ENCODE assay signal across 11 mouse cellular contexts in genomic region chr17:56511707-56512090, GRCm38 (mm10). TPM values are rescaled to one million over a fixed set of nuclear protein-coding genes. Genes with fewer than 3 reads are reported as not detected.
DNase-seq lines count a peak whose midpoint lies in the region; ATAC-seq and TF ChIP-seq lines count a peak whose summit lies in the region.
"Had no signal": no experiment of that assay in that cellular context is flagged by ENCODE, and none has a peak within 500 bp of the region (broad histone marks: within the 10 kb centered on the region; RNA-seq: fewer than 3 reads in every experiment).

No protein-coding gene starts in this region.

- WGBS in heart, embryonic 13.5 days: 19% methylated on average over 29 of the region's 29 CpGs
- whole genome bisulfite sequencing in hindbrain, embryonic 11.5 days: 28% methylated on average over 22 of the region's 29 CpGs
- WGBS in midbrain, embryonic 11.5 days: 18% methylated on average over 29 of the region's 29 CpGs

- H3K9me3 ChIP-seq in heart, embryonic 13.5 days: peaks cover 3% of the 10 kb centered on the region; the same call in 1 of the 2 replicates
- peaks cover 39% of the 10 kb centered on the region for H3K9me3 ChIP-seq in G1E (replicated peaks)
- H3K9me3 ChIP-seq in hindbrain, embryonic 11.5 days (ENCODE audit: control insufficient read depth, low read length): no peaks in the 10 kb centered on the region
- H3K9me3 ChIP-seq in midbrain, embryonic 11.5 days (ENCODE audit: control insufficient read depth, low read length): no peaks in the 10 kb centered on the region; the same call in 1 of the 2 replicates

- H3K27ac ChIP-seq in heart, embryonic 13.5 days (replicated peaks): no peak overlapping the region
- H3K27ac ChIP-seq in hindbrain, embryonic 11.5 days (ENCODE audit: low read depth, low read length): no peak overlapping the region
- H3K27ac ChIP-seq in midbrain, embryonic 11.5 days (ENCODE audit: low read depth, low read length): no peak overlapping the region

- TF ChIP-seq CTCF in G1E (IDR thresholded peaks at IDR 0.05; ENCODE audit: low read depth, low read length): no peak

- H3K4me1 ChIP-seq in heart, embryonic 13.5 days: peaks cover 29% of the 10 kb centered on the region
- peaks cover 41% of the 10 kb centered on the region for H3K4me1 ChIP-seq in G1E (ENCODE audit: insufficient read depth, low read depth, low read length)
- H3K4me1 ChIP-seq in hindbrain, embryonic 11.5 days (replicated peaks; ENCODE audit: control insufficient read depth, insufficient read depth, low read length): peaks cover 8% of the 10 kb centered on the region
- peaks cover 10% of the 10 kb centered on the region; the same call in 1 of the 2 replicates for H3K4me1 ChIP-seq in midbrain, embryonic 11.5 days (ENCODE audit: control insufficient read depth, insufficient read depth, low read length)

- H3K9ac ChIP-seq in heart, embryonic 13.5 days: no peak overlapping the region
- H3K9ac ChIP-seq in hindbrain, embryonic 11.5 days (ENCODE audit: low read depth, low read length): no peak overlapping the region; the same call in 1 of the 2 replicates
- no peak overlapping the region for H3K9ac ChIP-seq in midbrain, embryonic 11.5 days (ENCODE audit: low read length)

- no peak for ATAC-seq in heart, embryonic 13.5 days (ENCODE audit: extremely low read depth, insufficient number of reproducible peaks, low FRiP score, low TSS enrichment)
- no peak for ATAC-seq in G1E (ENCODE audit: extremely low read depth, insufficient number of reproducible peaks, low FRiP score, poor library complexity, severe bottlenecking)
- ATAC-seq in hindbrain, embryonic 11.5 days (ENCODE audit: low FRiP score): no peak
- ATAC-seq in midbrain, embryonic 11.5 days (ENCODE audit: low FRiP score): no peak

- peak overlapping the region; percentile 37 for H3K4me3 ChIP-seq in heart, embryonic 13.5 days
- peak overlapping the region; percentile 51 for H3K4me3 ChIP-seq in G1E (ENCODE audit: low read depth, low read length)
- H3K4me3 ChIP-seq in hindbrain, embryonic 11.5 days (ENCODE audit: low read depth, low read length): peak overlapping the region; percentile 19; the same call in 1 of the 2 replicates
- H3K4me3 ChIP-seq in midbrain, embryonic 11.5 days (ENCODE audit: low read depth, low read length): peak overlapping the region; percentile 15

- no peak for DNase-seq in heart, adult 9 months (ENCODE audit: low spot score in 2 of 2)
- no peak for DNase-seq in G1E (ENCODE audit: low spot score)
- no peak for DNase-seq in hindbrain, embryonic 11.5 days (ENCODE audit: low spot score)
- DNase-seq in midbrain, embryonic 11.5 days (ENCODE audit: low spot score, missing footprints): no peak
- no peak for DNase-seq in frontal cortex, adult 2 months (ENCODE audit: extremely low spot score in 1 of 2, low spot score in 1 of 2)
- no peak for DNase-seq in cerebellum, adult 9-10 months
- DNase-seq in retina, postnatal 1 day: no peak
- DNase-seq: adrenal gland, postnatal 25 days had no signal

- H3K36me3 ChIP-seq in heart, embryonic 13.5 days: no peaks in the 10 kb centered on the region
- no peaks in the 10 kb centered on the region for H3K36me3 ChIP-seq in G1E (replicated peaks)
- no peaks in the 10 kb centered on the region for H3K36me3 ChIP-seq in hindbrain, embryonic 11.5 days (ENCODE audit: control insufficient read depth, insufficient read depth, low read length)
- H3K36me3 ChIP-seq in midbrain, embryonic 11.5 days (ENCODE audit: control insufficient read depth, insufficient read depth, low read length): no peaks in the 10 kb centered on the region

- H3K4me2 ChIP-seq in heart, embryonic 13.5 days: peak overlapping the region; percentile 60
- H3K4me2 ChIP-seq in hindbrain, embryonic 11.5 days (replicated peaks; ENCODE audit: low read depth, low read length): peak overlapping the region; percentile 26; the same call in 1 of the 2 replicates
- peak overlapping the region; percentile 22 for H3K4me2 ChIP-seq in midbrain, embryonic 11.5 days

- H3K27me3 ChIP-seq in heart, embryonic 13.5 days (replicated peaks): peaks cover 85% of the 10 kb centered on the region
- peaks cover 56% of the 10 kb centered on the region for H3K27me3 ChIP-seq in G1E (ENCODE audit: insufficient read depth, low read length)
- peaks cover 42% of the 10 kb centered on the region for H3K27me3 ChIP-seq in hindbrain, embryonic 11.5 days (ENCODE audit: control insufficient read depth, insufficient read depth, low read length)
- peaks cover 38% of the 10 kb centered on the region for H3K27me3 ChIP-seq in midbrain, embryonic 11.5 days (ENCODE audit: control insufficient read depth, insufficient read depth, low read length)

RNA-seq across cellular contexts. Expression of gene Znrf4, which starts 0.5 kb away (rescaled TPM):
- polyA plus RNA-seq in heart, embryonic 13.5 days (2015; fragmentation: Nextera tagmentation; extraction: Ambion mirVana): not detected in 2 replicates
- total RNA-seq in G1E (2014; fragmentation: Nextera tagmentation): not detected in 2 replicates
- total RNA-seq in G1E (2017): 0.17 TPM in 1 of 2 replicates, not detected in the other
- not detected in 2 replicates for polyA plus RNA-seq in G1E (2012)
- not detected in 2 replicates for polyA plus RNA-seq in hindbrain, embryonic 11.5 days (2014; fragmentation: Nextera tagmentation; extraction: Ambion mirVana)
- not detected in 2 replicates for polyA plus RNA-seq in midbrain, embryonic 11.5 days (2014; fragmentation: Nextera tagmentation; extraction: Ambion mirVana)
- not detected in 2 replicates for polyA plus RNA-seq in frontal cortex, adult 2 months (2012; rRNA removed)
- total RNA-seq: adrenal gland, postnatal 25 days; granulocyte monocyte progenitor cell, adult 5-6 weeks; left cerebral cortex, postnatal 25 days had no signal

RNA-seq across cellular contexts. Expression of gene Ptprs, which starts 35.4 kb away (rescaled TPM):
- polyA plus RNA-seq in heart, embryonic 13.5 days (2015; fragmentation: Nextera tagmentation; extraction: Ambion mirVana): 45.4 and 50.1 TPM in 2 replicates
- total RNA-seq in G1E (2014; fragmentation: Nextera tagmentation): 70.5 and 77.2 TPM in 2 replicates
- 16.4 and 16.7 TPM in 2 replicates for total RNA-seq in G1E (2017)
- 83.6 and 90.8 TPM in 2 replicates for polyA plus RNA-seq in G1E (2012)
- polyA plus RNA-seq in hindbrain, embryonic 11.5 days (2014; fragmentation: Nextera tagmentation; extraction: Ambion mirVana): 142 and 156 TPM in 2 replicates
- polyA plus RNA-seq in midbrain, embryonic 11.5 days (2014; fragmentation: Nextera tagmentation; extraction: Ambion mirVana): 115 and 125 TPM in 2 replicates
- polyA plus RNA-seq in frontal cortex, adult 2 months (2012; rRNA removed): 622 and 690 TPM in 2 replicates

RNA-seq across cellular contexts. Expression of gene Gm20219, which starts 42.5 kb away (rescaled TPM):
- polyA plus RNA-seq in heart, embryonic 13.5 days (2015; fragmentation: Nextera tagmentation; extraction: Ambion mirVana): 0.19 and 0.37 TPM in 2 replicates
- total RNA-seq in G1E (2014; fragmentation: Nextera tagmentation) (4.4 and 6.5 TPM in 2 replicates), G1E (2017) (0.38 and 0.41 TPM in 2 replicates)
- polyA plus RNA-seq in G1E (2012): 0.69 and 1.0 TPM in 2 replicates
- 1.0 and 1.1 TPM in 2 replicates for polyA plus RNA-seq in hindbrain, embryonic 11.5 days (2014; fragmentation: Nextera tagmentation; extraction: Ambion mirVana)
- 0.45 and 0.58 TPM in 2 replicates for polyA plus RNA-seq in midbrain, embryonic 11.5 days (2014; fragmentation: Nextera tagmentation; extraction: Ambion mirVana)
- polyA plus RNA-seq in frontal cortex, adult 2 months (2012; rRNA removed): 3.1 and 3.7 TPM in 2 replicates
